Mouse (Mus musculus): Measurements from ENCODE around the gene Tmco1. TPM values are rescaled to one million over a fixed set of nuclear protein-coding genes. Genes with fewer than 3 reads are reported as not detected.

Tmco1 gene
- polyA plus RNA-seq, 1 experiment = 106 TPM

GRCm38 (mm10) chr1:167283441-167284257, 24.5 kb upstream of the Tmco1 start:
- DNase-seq (ENCODE audit: low read depth) = no peak

- no peak for DNase-seq (ENCODE audit: low read depth)
Measured at GRCm38 (mm10) chr1:167284258-167284836, 23.8 kb upstream of the Tmco1 start.

GRCm38 (mm10) chr1:167284837-167285319, 23.3 kb upstream of the Tmco1 start:
- no peak for DNase-seq (ENCODE audit: low read depth)

GRCm38 (mm10) chr1:167285320-167285355, 23.0 kb upstream of the Tmco1 start, which contains the start of gene Uck2:
Gene Uck2 (minus strand): TSS chr1:167285320.
- DNase-seq (ENCODE audit: low read depth) = no peak

- DNase-seq (ENCODE audit: low read depth) = no peak
Measured at GRCm38 (mm10) chr1:167285356-167285755, 22.8 kb upstream of the Tmco1 start.

- no peak for DNase-seq (ENCODE audit: low read depth)
Measured at GRCm38 (mm10) chr1:167287156-167287555, 21.0 kb upstream of the Tmco1 start.

GRCm38 (mm10) chr1:167288665-167289538, 19.3 kb upstream of the Tmco1 start:
- DNase-seq (ENCODE audit: low read depth) = no peak

- DNase-seq (ENCODE audit: low read depth) = no peak
Measured at GRCm38 (mm10) chr1:167289567-167290262, 18.5 kb upstream of the Tmco1 start.

- DNase-seq (ENCODE audit: low read depth) = no peak
Measured at GRCm38 (mm10) chr1:167290263-167290592, 17.9 kb upstream of the Tmco1 start.

GRCm38 (mm10) chr1:167291610-167292009, 16.6 kb upstream of the Tmco1 start:
- no peak for DNase-seq (ENCODE audit: low read depth)

- no peak for DNase-seq (ENCODE audit: low read depth)
Measured at GRCm38 (mm10) chr1:167292447-167292846, 15.7 kb upstream of the Tmco1 start.

- DNase-seq (ENCODE audit: low read depth) = no peak
Measured at GRCm38 (mm10) chr1:167295679-167296402, 12.3 kb upstream of the Tmco1 start.

GRCm38 (mm10) chr1:167300122-167300521, 8.1 kb upstream of the Tmco1 start:
- DNase-seq (ENCODE audit: low read depth) = no peak

GRCm38 (mm10) chr1:167305501-167306137, 2.6 kb upstream of the Tmco1 start:
- no peak for DNase-seq (ENCODE audit: low read depth)

GRCm38 (mm10) chr1:167306451-167307240, 1.5 kb upstream of the Tmco1 start:
- DNase-seq (ENCODE audit: low read depth) = no peak

GRCm38 (mm10) chr1:167307674-167308073, 504 bp upstream of the Tmco1 start:
- no peak for DNase-seq (ENCODE audit: low read depth)

GRCm38 (mm10) chr1:167312367-167312766, 4.2 kb downstream of the Tmco1 start:
- DNase-seq (ENCODE audit: low read depth) = no peak

GRCm38 (mm10) chr1:167313220-167313619, 5.0 kb downstream of the Tmco1 start:
- no peak for DNase-seq (ENCODE audit: low read depth)

- DNase-seq (ENCODE audit: low read depth) = no peak
Measured at GRCm38 (mm10) chr1:167321691-167322090, 13.5 kb downstream of the Tmco1 start.

- no peak for DNase-seq (ENCODE audit: low read depth)
Measured at GRCm38 (mm10) chr1:167328776-167329175, 20.6 kb downstream of the Tmco1 start.

Measured in gonadal fat pad, adult 2 months (tissue).